Mouse (Mus musculus) right cerebral cortex, postnatal 14 days (tissue): Measurements from ENCODE around the gene BC035044.
"Not testable (repeated sequence)": the region's sequence is repeated elsewhere in the genome, so short reads cannot be mapped to it uniquely, and the experiment has no call there.

ENCODE experiments used
- DNase-seq: peaks from one replicate; pipeline ENCODE4 v3.0.0; 2022

The BC035044 gene

GRCm38 (mm10) chr6:128890948-128891355 is at the start of gene BC035044:
TSS of gene BC035044 (minus strand) at chr6:128891126.
- no peak for DNase-seq

DNA sequence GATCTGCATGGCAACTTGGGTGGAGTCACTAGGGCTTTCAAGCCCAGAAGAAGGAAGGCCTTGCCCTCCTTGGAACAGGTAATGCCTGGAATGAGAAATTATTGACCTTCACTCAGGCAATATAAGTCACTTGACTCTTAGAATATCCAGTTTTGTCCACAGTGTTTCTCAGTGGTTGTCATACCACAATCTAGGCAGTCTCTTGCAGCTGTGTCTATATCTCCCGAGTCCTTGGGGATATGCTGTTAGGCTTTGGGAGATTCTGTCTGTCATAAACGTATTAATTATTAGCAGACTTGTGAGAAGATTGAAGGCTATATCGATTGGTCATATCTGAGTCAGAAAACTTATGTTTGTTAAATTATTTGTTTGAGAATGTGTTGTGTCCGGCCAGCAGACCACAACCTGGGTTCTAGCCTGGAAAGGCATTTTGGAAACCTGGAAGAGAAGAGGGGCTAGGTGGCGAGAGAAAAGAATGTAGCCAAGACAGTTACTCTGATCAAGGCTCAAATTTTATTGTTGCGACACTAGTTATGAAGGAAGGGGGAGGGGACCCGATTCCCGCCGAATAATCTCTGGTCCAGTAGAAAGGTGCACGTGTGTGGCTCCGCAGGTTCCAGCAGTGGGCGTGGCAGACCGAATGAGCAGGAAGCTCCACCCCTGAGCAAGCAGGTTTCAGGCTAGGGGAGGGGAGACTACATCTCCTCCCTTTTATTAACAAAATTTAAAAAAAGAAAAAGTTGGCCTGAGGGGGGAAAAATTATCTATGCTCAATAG is 45.2 kb upstream of the BC035044 start:
- not testable (repeated sequence) for DNase-seq

GRCm38 (mm10) chr6:128934081-128934480 is 43.2 kb upstream of the BC035044 start, which contains the start of gene Clec2g:
TSS of gene Clec2g (plus strand) at chr6:128934381.
- DNase-seq, result not testable (repeated sequence)

DNA sequence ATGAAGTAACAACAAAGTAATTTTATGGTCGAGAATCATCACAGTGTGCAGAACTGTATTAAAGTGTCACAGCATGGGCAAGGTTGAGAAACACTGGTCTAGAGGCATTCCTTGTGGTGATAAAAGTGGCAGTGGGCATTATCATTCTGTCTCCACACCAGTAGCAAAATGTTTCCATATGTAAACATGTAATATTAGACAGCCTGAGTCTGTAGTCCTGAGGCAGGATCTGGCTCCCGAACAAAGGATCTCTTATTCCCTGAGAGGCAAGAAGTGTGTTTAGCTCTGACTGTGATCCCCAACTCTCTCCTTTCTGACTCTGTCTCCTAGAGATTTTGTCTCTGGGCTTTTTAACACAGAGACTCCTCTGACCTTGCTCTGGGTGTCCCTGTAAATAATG is 42.1 kb upstream of the BC035044 start:
- DNase-seq, result no peak

DNA sequence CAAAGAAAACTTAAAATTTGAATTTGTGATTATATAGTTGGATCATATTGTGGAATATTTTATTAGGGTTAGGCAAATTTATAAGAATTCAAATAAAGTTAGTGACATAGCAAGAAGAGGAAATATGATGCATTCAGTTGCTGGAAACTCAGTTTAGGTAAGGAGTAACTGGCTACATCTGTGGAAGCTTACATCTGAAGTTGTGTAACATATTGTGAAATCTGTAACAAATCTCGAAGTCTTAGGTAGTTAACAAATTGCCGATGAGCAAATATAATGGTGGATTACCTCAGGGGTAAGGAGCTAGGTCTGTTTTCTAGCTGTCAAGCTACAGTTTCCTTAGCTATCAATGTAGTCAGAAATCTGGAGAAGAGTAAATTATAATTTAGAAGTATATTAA is 26.4 kb upstream of the BC035044 start:
- no peak for DNase-seq

- no peak for DNase-seq
Observed at GRCm38 (mm10) chr6:128913598-128914254, 22.8 kb upstream of the BC035044 start.

- DNase-seq, result not testable (repeated sequence)
Observed at GRCm38 (mm10) chr6:128900796-128901552, 10.0 kb upstream of the BC035044 start.

GRCm38 (mm10) chr6:128900044-128900443 is 9.1 kb upstream of the BC035044 start:
- DNase-seq, result no peak

DNA sequence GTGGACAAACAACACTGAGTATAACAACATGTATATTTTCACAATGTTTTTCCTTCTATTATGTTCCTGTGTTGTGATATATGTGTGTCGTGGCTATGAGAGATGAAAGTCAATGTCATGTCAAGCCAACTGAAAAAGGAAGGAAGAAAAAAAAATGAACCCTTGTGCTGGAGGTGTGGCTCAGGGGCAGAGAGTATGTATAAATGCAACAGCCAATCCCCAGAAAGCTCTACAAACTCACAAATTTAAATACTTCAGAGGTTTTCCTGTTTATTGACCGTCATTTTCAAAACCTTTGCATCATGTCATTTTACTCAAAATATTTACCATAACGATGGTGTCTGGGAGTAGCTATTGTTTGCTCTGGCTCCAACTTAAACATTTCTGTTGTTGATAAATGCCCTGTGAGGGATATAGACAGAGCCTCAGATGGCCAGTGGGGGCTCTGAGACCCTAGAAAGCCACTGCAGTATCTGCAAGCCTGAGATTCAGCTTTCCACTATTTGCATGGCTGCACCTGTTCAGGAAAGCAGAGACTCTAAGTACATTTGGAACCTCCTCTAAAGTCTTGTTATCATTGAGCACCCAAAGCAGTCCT is 4.6 kb upstream of the BC035044 start:
- no peak for DNase-seq

DNA sequence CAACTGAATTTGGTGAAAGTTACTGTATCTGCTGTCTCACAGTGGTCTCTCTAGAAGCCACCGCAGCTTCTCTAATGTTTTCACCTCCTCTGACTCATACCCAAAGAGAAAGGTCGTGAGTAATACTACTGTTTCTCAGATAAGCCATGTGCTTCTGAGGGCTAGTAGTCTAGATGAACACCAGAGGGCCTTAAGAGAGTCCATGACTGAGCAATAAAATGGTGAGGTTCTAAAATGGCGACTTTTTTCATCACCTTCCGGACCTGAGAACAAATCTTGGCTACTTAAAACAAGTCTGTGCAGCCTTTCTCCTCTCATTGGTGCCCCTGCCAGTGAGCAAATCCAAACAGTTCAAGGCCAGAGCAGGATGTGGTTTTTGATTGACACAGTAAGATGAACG is 2.1 kb downstream of the BC035044 start:
- no peak for DNase-seq

DNA sequence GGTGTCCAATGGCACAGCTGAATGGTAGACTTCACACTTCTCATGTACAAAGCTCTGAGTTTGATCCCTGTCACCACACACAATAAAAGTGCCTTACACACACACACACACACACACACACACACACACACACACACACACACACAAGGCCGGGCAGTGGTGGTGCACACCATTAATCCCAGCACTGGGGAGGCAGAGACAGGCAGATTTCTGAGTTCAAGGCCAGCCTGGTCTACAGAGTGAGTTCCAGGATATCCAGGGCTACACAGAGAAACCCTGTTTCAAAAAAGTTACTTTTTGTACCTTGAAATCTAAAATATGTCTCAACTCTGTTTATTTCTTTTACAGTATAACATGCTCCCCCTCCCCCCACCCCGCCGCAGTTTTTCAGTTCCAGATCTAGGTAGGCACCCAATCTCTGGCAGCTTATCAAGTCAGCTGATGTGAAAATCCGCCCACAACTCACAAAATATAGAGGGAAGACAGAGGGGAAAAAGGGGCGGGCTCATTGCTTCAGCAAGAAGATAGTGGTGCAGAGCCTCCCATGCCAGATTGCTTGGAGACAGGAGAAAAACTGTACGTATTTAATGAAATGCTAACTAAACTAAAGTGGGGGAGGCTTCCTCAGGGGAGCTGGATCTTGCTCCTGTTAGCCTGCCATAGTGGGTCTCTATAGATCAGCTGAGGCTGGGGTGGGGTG is 3.7 kb downstream of the BC035044 start, which contains the start of gene Clec2i:
Gene Clec2i, plus strand, starts transcription at position 498 of the 700 bp plus-strand sequence.
- peak; percentile 31 for DNase-seq

DNA sequence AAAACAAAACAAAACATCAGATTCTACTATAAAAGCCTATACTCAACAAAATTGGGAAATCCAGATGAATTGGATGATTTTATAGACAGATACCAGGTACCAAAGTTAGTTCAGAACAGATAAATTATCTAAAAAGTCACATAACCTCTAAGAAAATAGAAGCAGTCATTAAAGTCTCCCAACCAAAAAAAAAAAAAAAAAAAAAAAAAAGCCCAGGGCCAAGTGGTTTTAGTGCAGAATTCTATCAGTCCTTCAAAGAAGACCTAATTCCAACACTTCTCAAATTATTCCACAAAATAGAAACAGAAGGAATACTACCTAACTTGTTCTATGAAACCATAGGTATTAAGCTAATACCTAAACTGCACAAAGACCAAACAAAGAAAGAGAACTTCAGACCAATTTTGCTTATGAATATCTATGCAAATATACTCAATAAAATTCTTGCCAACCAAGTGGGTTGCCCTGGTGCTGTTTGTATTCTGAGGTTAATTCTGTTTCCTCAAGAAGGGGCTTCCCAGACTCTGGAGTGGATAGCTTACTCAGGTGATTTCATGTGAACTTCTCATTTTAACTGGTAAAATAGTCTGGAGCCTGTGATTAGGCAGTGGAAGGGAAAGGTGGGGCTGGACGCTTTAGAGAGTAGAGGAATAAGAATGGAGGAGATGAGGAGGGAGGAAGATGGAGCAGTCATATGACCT is 18.9 kb downstream of the BC035044 start:
- no peak for DNase-seq

DNA sequence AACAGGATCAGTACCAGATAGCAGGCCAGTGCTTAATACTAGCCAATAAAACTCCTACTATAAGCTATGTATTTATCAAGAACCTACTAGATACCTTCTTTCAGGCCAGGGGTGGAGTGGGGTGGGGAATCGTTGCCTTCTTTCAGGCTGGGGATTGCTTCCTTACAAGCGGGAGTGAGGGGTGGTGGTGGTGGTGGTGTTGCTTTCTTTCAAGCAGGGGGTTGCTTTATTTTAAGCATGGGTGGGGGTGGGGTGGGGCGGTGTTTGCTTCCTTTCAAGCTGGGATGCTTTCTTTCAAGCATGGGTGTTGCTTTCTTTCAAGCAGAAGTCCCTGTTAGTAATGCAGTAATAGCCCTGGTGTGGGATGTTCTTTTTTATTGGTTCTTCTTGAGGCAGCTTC is 22.1 kb downstream of the BC035044 start:
- no peak for DNase-seq

DNA sequence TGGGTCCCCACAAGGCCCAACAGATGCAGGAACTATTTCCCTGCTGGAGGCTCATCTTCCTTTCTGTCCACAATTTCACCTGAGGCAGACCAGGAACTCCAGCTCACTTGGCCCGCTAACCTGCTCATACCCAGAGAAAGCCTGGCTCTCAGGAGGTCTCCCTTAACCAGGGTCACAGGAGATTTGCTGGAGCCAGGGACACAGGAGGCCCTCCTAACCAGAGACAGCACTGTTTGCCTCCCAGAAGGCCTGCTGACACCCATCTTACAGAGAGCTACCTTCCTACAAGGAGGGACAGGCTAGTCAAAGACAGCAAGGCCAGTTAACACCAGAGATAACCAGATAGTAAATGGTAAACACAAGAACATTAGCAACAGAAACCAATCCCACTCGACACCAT is 33.0 kb downstream of the BC035044 start:
- DNase-seq, result no peak

- peak; percentile 57 for DNase-seq
Observed at GRCm38 (mm10) chr6:128856250-128856649, 34.7 kb downstream of the BC035044 start.

GRCm38 (mm10) chr6:128855477-128855876 is 35.4 kb downstream of the BC035044 start:
- DNase-seq, result no peak

DNA sequence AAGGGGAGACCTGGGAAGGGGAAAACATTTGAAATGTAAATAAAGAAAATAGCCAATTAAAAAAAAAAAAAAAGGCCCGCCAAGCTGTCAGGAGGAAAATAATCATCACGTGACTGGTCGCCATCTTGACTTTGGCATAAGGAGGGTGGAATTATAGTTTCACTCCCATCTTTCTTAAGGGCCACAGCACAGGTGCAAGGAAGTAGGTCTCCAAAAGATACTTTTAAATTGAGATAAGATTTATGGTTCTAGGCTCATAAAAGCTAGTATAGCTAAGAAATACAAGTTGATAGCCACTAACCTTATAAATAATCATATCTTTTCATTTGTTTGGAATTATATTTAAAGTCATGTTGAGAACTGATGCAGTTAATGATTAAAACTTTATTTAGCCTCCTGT is 36.0 kb downstream of the BC035044 start:
- no peak for DNase-seq

GRCm38 (mm10) chr6:128854024-128854820 is 36.7 kb downstream of the BC035044 start:
- DNase-seq, result peak; percentile 67

GRCm38 (mm10) chr6:128852766-128853165 is 38.2 kb downstream of the BC035044 start:
- no peak for DNase-seq

DNA sequence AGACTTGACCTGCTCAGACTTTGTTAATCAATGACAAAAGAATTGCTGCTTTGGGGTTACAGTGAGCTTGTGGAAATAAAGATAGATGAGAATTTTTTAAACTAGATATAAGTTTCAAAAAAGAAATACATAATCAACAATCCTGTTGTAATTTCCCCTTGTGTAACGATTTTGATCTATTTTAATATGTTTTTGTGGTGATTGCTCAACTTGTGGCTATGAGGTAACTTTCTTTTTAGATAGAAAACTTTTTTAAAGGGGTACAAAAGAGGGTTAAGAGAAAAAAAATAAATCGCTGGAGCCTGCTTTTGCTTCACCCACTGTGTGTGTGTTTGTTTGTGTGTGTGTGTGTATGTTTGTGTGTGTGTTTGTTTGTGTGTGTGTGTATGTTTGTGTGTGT is 39.8 kb downstream of the BC035044 start:
- no peak for DNase-seq

- DNase-seq, result no peak
Observed at GRCm38 (mm10) chr6:128850671-128851070, 40.3 kb downstream of the BC035044 start.
